Mouse (Mus musculus) adrenal gland, adult 8-10 months (tissue): ENCODE measurements around the gene Arid5b. TPM values are rescaled to one million over a fixed set of nuclear protein-coding genes. Genes with fewer than 3 reads are reported as not detected.

ENCODE experiments used
- DNase-seq: peaks from one replicate; pipeline ENCODE4 v3.0.0; 2022
- total RNA-seq, 4 experiments: library from RNA; stranded (reverse); gene quantifications; 2 replicates each; pipeline ENCODE4 v1.2.4; 2022

Arid5b gene
- total RNA-seq, 4 experiments from 2014 or later: 22.5 to 34.7 (median 29.4) TPM

- DNase-seq: no peak
These were observed 198.4 kb downstream of the Arid5b start for GRCm38 (mm10) chr10:68079910-68080670.

GRCm38 (mm10) chr10:68078708-68079107 lies 199.8 kb downstream of the Arid5b start:
- DNase-seq: no peak

- no peak for DNase-seq
These were observed 203.4 kb downstream of the Arid5b start for GRCm38 (mm10) chr10:68075181-68075580.

GRCm38 (mm10) chr10:68074291-68074690 lies 204.2 kb downstream of the Arid5b start:
- DNase-seq: no peak

- DNase-seq: no peak
These were observed 205.9 kb downstream of the Arid5b start for GRCm38 (mm10) chr10:68072626-68073025.

- DNase-seq: no peak
These were observed 207.5 kb downstream of the Arid5b start for GRCm38 (mm10) chr10:68071041-68071440.

GRCm38 (mm10) chr10:68068426-68068825 lies 210.1 kb downstream of the Arid5b start:
- DNase-seq: no peak

- no peak for DNase-seq
These were observed 210.6 kb downstream of the Arid5b start for GRCm38 (mm10) chr10:68067961-68068360.

- no peak for DNase-seq
These were observed 212.4 kb downstream of the Arid5b start for GRCm38 (mm10) chr10:68066173-68066572.

- DNase-seq: no peak
These were observed 214.0 kb downstream of the Arid5b start for GRCm38 (mm10) chr10:68064571-68064970.

- no peak for DNase-seq
These were observed 214.6 kb downstream of the Arid5b start for GRCm38 (mm10) chr10:68063806-68064545.

- no peak for DNase-seq
These were observed 217.3 kb downstream of the Arid5b start for GRCm38 (mm10) chr10:68061249-68061615.

- DNase-seq: no peak
These were observed 217.8 kb downstream of the Arid5b start for GRCm38 (mm10) chr10:68060590-68061248.

- DNase-seq: no peak
These were observed 220.2 kb downstream of the Arid5b start for GRCm38 (mm10) chr10:68058378-68058777.

GRCm38 (mm10) chr10:68057841-68058240 lies 220.7 kb downstream of the Arid5b start:
- no peak for DNase-seq

GRCm38 (mm10) chr10:68054706-68055105 lies 223.8 kb downstream of the Arid5b start:
- no peak for DNase-seq

GRCm38 (mm10) chr10:68054131-68054530 lies 224.4 kb downstream of the Arid5b start:
- DNase-seq: no peak

GRCm38 (mm10) chr10:68052307-68052706 lies 226.2 kb downstream of the Arid5b start:
- DNase-seq: no peak

GRCm38 (mm10) chr10:68051316-68051933 lies 227.1 kb downstream of the Arid5b start:
- DNase-seq: no peak

GRCm38 (mm10) chr10:68050882-68051281 lies 227.7 kb downstream of the Arid5b start:
- DNase-seq: no peak

- no peak for DNase-seq
These were observed 229.8 kb downstream of the Arid5b start for GRCm38 (mm10) chr10:68048641-68049305.

GRCm38 (mm10) chr10:68044864-68045263 lies 233.7 kb downstream of the Arid5b start:
- no peak for DNase-seq
